ENCODE assay signal across 19 mouse cellular contexts in the genomic region with DNA sequence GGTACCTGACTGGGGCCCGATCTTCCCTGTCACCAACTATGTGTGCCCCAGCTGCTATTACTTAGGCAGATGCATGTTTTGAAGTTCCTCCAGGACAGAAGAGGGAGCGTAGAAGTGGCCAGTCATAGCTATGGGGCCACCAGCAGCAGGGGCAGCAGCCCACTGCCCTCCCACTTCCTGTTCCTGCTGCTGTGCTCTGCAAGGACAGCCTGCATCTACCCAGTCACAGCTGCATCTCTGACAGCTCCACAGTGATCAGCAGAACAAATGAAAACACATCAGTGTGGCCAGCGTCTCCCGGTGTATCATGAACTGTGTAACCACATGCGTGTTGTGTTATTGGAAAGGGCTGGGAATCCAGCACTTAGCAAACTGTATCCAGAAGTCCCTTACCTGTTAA.
A peak's percentile ranks its signal among the peaks of the same experiment; 100 is the strongest.
DNase-seq lines count a peak whose midpoint lies in the region; ATAC-seq and TF ChIP-seq lines count a peak whose summit lies in the region.
"Had no signal": no experiment of that assay in that cellular context is flagged by ENCODE, and none has a peak within 500 bp of the region (broad histone marks: within the 10 kb centered on the region; RNA-seq: fewer than 3 reads in every experiment).

No protein-coding gene starts in this region.

- DNase-seq in forebrain, embryonic 14.5 days (ENCODE audit: low spot score) = no peak
- no peak for DNase-seq in hindbrain, embryonic 10.5 days (ENCODE audit: low spot score)
- no peak for DNase-seq in hindbrain, postnatal 0 days (ENCODE audit: low spot score)
- DNase-seq in limb, embryonic 10.5 days (ENCODE audit: low spot score) = no peak
- DNase-seq: adrenal gland, postnatal 10 days; cerebellum, adult 11 months; cerebellum, adult 8-10 months; cerebellum, postnatal 25 days; gastrocnemius, postnatal 14 days had no signal

- no peak overlapping the region for H3K4me3 ChIP-seq in forebrain, embryonic 13.5 days
- no peak overlapping the region for H3K4me3 ChIP-seq in forebrain, embryonic 14.5 days (ENCODE audit: low read depth, low read length)
- H3K4me3 ChIP-seq in hindbrain, embryonic 10.5 days = no peak overlapping the region
- no peak overlapping the region for H3K4me3 ChIP-seq in hindbrain, postnatal 0 days (ENCODE audit: low read length)
- H3K4me3 ChIP-seq in megakaryocyte, embryonic 14.5 days (replicated peaks) = peak overlapping the region; percentile 2
- H3K4me3 ChIP-seq in limb, embryonic 10.5 days = no peak overlapping the region
- H3K4me3 ChIP-seq: embryonic facial prominence, embryonic 15.5 days; erythroblast, embryonic 14.5 days; forebrain, embryonic 10.5 days; hindbrain, embryonic 15.5 days had no signal

- H3K4me1 ChIP-seq in forebrain, embryonic 13.5 days = peaks cover 16% of the 10 kb centered on the region
- peaks cover 6% of the 10 kb centered on the region; the same call in 1 of the 2 replicates for H3K4me1 ChIP-seq in forebrain, embryonic 14.5 days (ENCODE audit: control insufficient read depth, insufficient read depth, low read length)
- peaks cover 42% of the 10 kb centered on the region for H3K4me1 ChIP-seq in hindbrain, embryonic 10.5 days (replicated peaks)
- no peaks in the 10 kb centered on the region for H3K4me1 ChIP-seq in hindbrain, postnatal 0 days (ENCODE audit: insufficient read depth, low read length)
- H3K4me1 ChIP-seq in megakaryocyte, embryonic 14.5 days = peaks cover 5% of the 10 kb centered on the region; the same call in 1 of the 2 replicates
- peaks cover 15% of the 10 kb centered on the region for H3K4me1 ChIP-seq in limb, embryonic 10.5 days
- H3K4me1 ChIP-seq: embryonic facial prominence, embryonic 15.5 days had no signal

- no peaks in the 10 kb centered on the region for H3K36me3 ChIP-seq in forebrain, embryonic 13.5 days (ENCODE audit: poor library complexity, severe bottlenecking)
- H3K36me3 ChIP-seq in forebrain, embryonic 14.5 days (ENCODE audit: control insufficient read depth, insufficient read depth, low read length) = no peaks in the 10 kb centered on the region
- H3K36me3 ChIP-seq in hindbrain, embryonic 10.5 days = no peaks in the 10 kb centered on the region
- H3K36me3 ChIP-seq in hindbrain, postnatal 0 days (ENCODE audit: insufficient read depth, low read length) = no peaks in the 10 kb centered on the region
- no peaks in the 10 kb centered on the region for H3K36me3 ChIP-seq in megakaryocyte, embryonic 14.5 days (replicated peaks; ENCODE audit: low read length)
- H3K36me3 ChIP-seq in limb, embryonic 10.5 days = no peaks in the 10 kb centered on the region
- H3K36me3 ChIP-seq: embryonic facial prominence, embryonic 15.5 days; forebrain, embryonic 10.5 days; hindbrain, embryonic 15.5 days had no signal

- H3K9me3 ChIP-seq in forebrain, embryonic 13.5 days (replicated peaks) = no peaks in the 10 kb centered on the region
- H3K9me3 ChIP-seq in forebrain, embryonic 14.5 days (replicated peaks; ENCODE audit: control insufficient read depth, low read length) = no peaks in the 10 kb centered on the region
- no peaks in the 10 kb centered on the region for H3K9me3 ChIP-seq in hindbrain, embryonic 10.5 days
- H3K9me3 ChIP-seq in hindbrain, postnatal 0 days (ENCODE audit: low read length) = no peaks in the 10 kb centered on the region
- H3K9me3 ChIP-seq in megakaryocyte, embryonic 14.5 days = no peaks in the 10 kb centered on the region
- no peaks in the 10 kb centered on the region for H3K9me3 ChIP-seq in limb, embryonic 10.5 days (replicated peaks)
- H3K9me3 ChIP-seq: embryonic facial prominence, embryonic 15.5 days; forebrain, embryonic 10.5 days; hindbrain, embryonic 15.5 days had no signal

- no peak for TF ChIP-seq CTCF in hindbrain, postnatal 0 days (IDR thresholded peaks at IDR 0.05; ENCODE audit: low read depth)

- H3K27me3 ChIP-seq in forebrain, embryonic 13.5 days = peaks cover 27% of the 10 kb centered on the region
- H3K27me3 ChIP-seq in forebrain, embryonic 14.5 days (replicated peaks; ENCODE audit: control insufficient read depth, insufficient read depth, low read length) = no peaks in the 10 kb centered on the region
- peaks cover 34% of the 10 kb centered on the region for H3K27me3 ChIP-seq in hindbrain, embryonic 10.5 days (ENCODE audit: insufficient read depth, poor library complexity, severe bottlenecking)
- no peaks in the 10 kb centered on the region for H3K27me3 ChIP-seq in hindbrain, postnatal 0 days (ENCODE audit: insufficient read depth, low read length)
- peaks cover 5% of the 10 kb centered on the region for H3K27me3 ChIP-seq in megakaryocyte, embryonic 14.5 days (replicated peaks)
- peaks cover 27% of the 10 kb centered on the region for H3K27me3 ChIP-seq in limb, embryonic 10.5 days (ENCODE audit: low read depth, poor library complexity, severe bottlenecking)
- H3K27me3 ChIP-seq: embryonic facial prominence, embryonic 15.5 days; hindbrain, embryonic 15.5 days had no signal

- 84% methylated on average over 5 of the region's 5 CpGs for WGBS in forebrain, embryonic 13.5 days
- 81% methylated on average over 5 of the region's 5 CpGs for WGBS in forebrain, embryonic 14.5 days
- WGBS in hindbrain, embryonic 10.5 days = 71% methylated on average over 5 of the region's 5 CpGs
- 73% methylated on average over 5 of the region's 5 CpGs for WGBS in hindbrain, postnatal 0 days
- 48% methylated on average over 5 of the region's 5 CpGs for WGBS in limb, embryonic 10.5 days

- no peak overlapping the region for H3K4me2 ChIP-seq in forebrain, embryonic 13.5 days
- no peak overlapping the region for H3K4me2 ChIP-seq in forebrain, embryonic 14.5 days (ENCODE audit: low read length)
- H3K4me2 ChIP-seq in hindbrain, postnatal 0 days (ENCODE audit: low read depth, low read length) = no peak overlapping the region
- H3K4me2 ChIP-seq: embryonic facial prominence, embryonic 15.5 days; heart, embryonic 11.5 days; hindbrain, embryonic 15.5 days had no signal

- no peak overlapping the region for H3K27ac ChIP-seq in forebrain, embryonic 13.5 days
- H3K27ac ChIP-seq in forebrain, embryonic 14.5 days (ENCODE audit: low read depth, low read length) = no peak overlapping the region
- H3K27ac ChIP-seq in hindbrain, embryonic 10.5 days = peak overlapping the region; percentile 23; the same call in 1 of the 2 replicates
- H3K27ac ChIP-seq in hindbrain, postnatal 0 days = no peak overlapping the region
- H3K27ac ChIP-seq in limb, embryonic 10.5 days = 0 out of 2 replicates have a peak overlapping the region, but pooled peaks have one; percentile 1
- H3K27ac ChIP-seq: embryonic facial prominence, embryonic 15.5 days; forebrain, embryonic 10.5 days; hindbrain, embryonic 15.5 days had no signal

- H3K9ac ChIP-seq in forebrain, embryonic 13.5 days = 0 out of 2 replicates have a peak overlapping the region, but pooled peaks have one; percentile 35
- H3K9ac ChIP-seq in forebrain, embryonic 14.5 days (ENCODE audit: low read length) = no peak overlapping the region
- H3K9ac ChIP-seq in hindbrain, postnatal 0 days (replicated peaks; ENCODE audit: low read length) = no peak overlapping the region
- H3K9ac ChIP-seq: embryonic facial prominence, embryonic 15.5 days; hindbrain, embryonic 15.5 days had no signal

- ATAC-seq in forebrain, embryonic 13.5 days = no peak
- ATAC-seq in forebrain, embryonic 14.5 days = no peak
- ATAC-seq in hindbrain, postnatal 0 days = no peak
- no peak for ATAC-seq in megakaryocyte, adult 5-6 weeks (ENCODE audit: poor library complexity, severe bottlenecking)
- ATAC-seq: forebrain, embryonic 16.5 days; inflammation-experienced regulatory T-cells, adult 6 months had no signal

Comparison
In these comparisons a context has a peak if more than half of its experiments do, and no peak if none do; other contexts are left out.
1. H3K27ac ChIP-seq: peak in hindbrain, embryonic 10.5 days (single experiment) and limb, embryonic 10.5 days (single experiment); none in forebrain, embryonic 13.5 days (single experiment), forebrain, embryonic 14.5 days (single experiment) and hindbrain, postnatal 0 days (single experiment).